ENCODE assay signal across 8 mouse cellular contexts in the genomic region with DNA sequence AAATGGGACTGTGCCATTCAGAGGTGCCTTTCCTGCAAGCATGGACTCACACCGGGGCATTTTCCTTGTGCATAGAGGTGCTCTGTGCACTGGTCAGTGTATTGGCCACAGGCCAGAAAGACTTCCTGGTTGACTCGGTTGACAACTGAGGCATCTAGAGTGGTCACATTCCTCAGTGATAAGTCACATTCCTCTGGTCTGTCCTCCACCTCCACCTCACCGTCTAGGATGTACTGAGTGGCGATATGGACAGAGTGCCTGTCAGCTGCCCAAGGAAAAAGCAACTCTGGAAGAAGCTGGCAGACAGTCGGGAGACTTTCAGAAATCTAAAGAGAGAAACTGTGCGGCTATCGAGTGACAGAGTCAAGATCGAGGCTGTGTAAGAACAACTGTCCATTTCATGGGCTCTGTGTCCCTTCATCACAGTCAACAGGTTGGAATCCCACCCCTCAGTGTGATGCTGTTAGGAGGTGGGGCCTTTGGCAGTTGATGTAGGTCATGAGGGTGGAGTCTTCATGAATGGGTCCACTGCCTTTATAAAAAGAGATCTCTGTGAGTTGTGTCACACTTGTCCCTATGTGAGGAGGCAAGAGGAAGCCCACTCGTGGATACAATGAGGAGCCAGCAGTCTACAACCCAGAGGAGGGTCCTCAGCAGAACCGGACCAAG. TPM values are rescaled to one million over a fixed set of nuclear protein-coding genes. Genes with fewer than 3 reads are reported as not detected.
DNase-seq lines count a peak whose midpoint lies in the region; ATAC-seq and TF ChIP-seq lines count a peak whose summit lies in the region.

A gene (plus strand): TSS at position 564 of the 669 bp plus-strand sequence.

- no peaks in the 10 kb centered on the region for H3K9me3 ChIP-seq in intestine, postnatal 0 days (ENCODE audit: control insufficient read depth)
- H3K9me3 ChIP-seq in limb, embryonic 15.5 days, result no peaks in the 10 kb centered on the region

- H3K9ac ChIP-seq in intestine, postnatal 0 days (ENCODE audit: low read depth, low read length), result no peak within 1 kb of the TSS
- no peak within 1 kb of the TSS for H3K9ac ChIP-seq in limb, embryonic 15.5 days

- 39% methylated on average over 10 of the region's 10 CpGs for WGBS in intestine, postnatal 0 days
- 70% methylated on average over 10 of the region's 10 CpGs for WGBS in limb, embryonic 15.5 days

- H3K36me3 ChIP-seq in intestine, postnatal 0 days (ENCODE audit: control insufficient read depth, insufficient read depth), result no peaks in the 10 kb centered on the region
- H3K36me3 ChIP-seq in limb, embryonic 15.5 days, result no peaks in the 10 kb centered on the region

- no peak for ATAC-seq in erythroid progenitor cell, adult 5-6 weeks (replicated peaks; ENCODE audit: low FRiP score, poor library complexity, severe bottlenecking)
- ATAC-seq in intestine, postnatal 0 days, result peak; percentile 1; the same call in 1 of the 2 replicates
- ATAC-seq in limb, embryonic 15.5 days (ENCODE audit: insufficient number of reproducible peaks, low FRiP score, low TSS enrichment, low read depth), result no peak
- ATAC-seq in monocyte, adult 5-6 weeks (replicated peaks; ENCODE audit: insufficient number of reproducible peaks, low FRiP score, low TSS enrichment, poor library complexity, severe bottlenecking), result no peak

- peak within 1 kb of the TSS; percentile 94 for H3K27ac ChIP-seq in intestine, postnatal 0 days (ENCODE audit: low read depth, low read length)
- H3K27ac ChIP-seq in limb, embryonic 15.5 days, result no peak within 1 kb of the TSS

- H3K4me2 ChIP-seq in intestine, postnatal 0 days (replicated peaks; ENCODE audit: low read depth), result peak within 1 kb of the TSS; percentile 39
- peak within 1 kb of the TSS; percentile 25 for H3K4me2 ChIP-seq in limb, embryonic 15.5 days

- no peak for TF ChIP-seq CTCF in intestine, postnatal 0 days (IDR thresholded peaks at IDR 0.05; ENCODE audit: low read depth)

- H3K27me3 ChIP-seq in intestine, postnatal 0 days (replicated peaks; ENCODE audit: control insufficient read depth, insufficient read depth, low read length), result no peaks in the 10 kb centered on the region
- H3K27me3 ChIP-seq in limb, embryonic 15.5 days, result no peaks in the 10 kb centered on the region

- H3K4me1 ChIP-seq in intestine, postnatal 0 days (replicated peaks; ENCODE audit: control insufficient read depth, insufficient read depth, low read length), result 0 out of 2 replicates have a peak, but pooled peaks cover 3% of the 10 kb centered on the region
- H3K4me1 ChIP-seq in limb, embryonic 15.5 days, result peaks cover 4% of the 10 kb centered on the region

- H3K4me3 ChIP-seq in intestine, postnatal 0 days (ENCODE audit: low read depth, low read length), result no peak within 1 kb of the TSS
- no peak within 1 kb of the TSS for H3K4me3 ChIP-seq in limb, embryonic 15.5 days

- intact Hi-C loops in gastrocnemius, postnatal 14 days (cut with DNase I; ENCODE audit: low total_unique reads), result no loop called here

- DNase-seq in gastrocnemius, postnatal 4 days (ENCODE audit: low spot score in 2 of 2), result no peak
- no peak for DNase-seq in gastrocnemius, postnatal 14 days
- DNase-seq in spleen, postnatal 14 days (ENCODE audit: low spot score in 2 of 2), result no peak
- no peak for DNase-seq in thymus, postnatal 25 days

RNA-seq across cellular contexts. Expression of the gene that starts here (rescaled TPM):
- 10 to 100 TPM; 18.9 to 19.0 TPM for total RNA-seq in gastrocnemius, postnatal 4 days (2021)
- 1 to 10 TPM; 8.2 to 9.3 TPM for total RNA-seq in gastrocnemius, postnatal 14 days (2021)
- 38.1 and 45.8 TPM in 2 replicates for total RNA-seq in erythroid progenitor cell, adult 5-6 weeks (2015; ENCODE audit: low replicate concordance)
- total RNA-seq in erythroid progenitor cell, adult 5-6 weeks (2017; ENCODE audit: low replicate concordance), result 8.7 and 10.7 TPM in 2 replicates
- 43.3 and 47.8 TPM in 2 replicates for polyA plus RNA-seq in intestine, postnatal 0 days (2015; fragmentation: Nextera tagmentation; extraction: Ambion mirVana)
- polyA plus RNA-seq in limb, embryonic 15.5 days (2015; fragmentation: Nextera tagmentation; extraction: Ambion mirVana), result 13.2 and 13.4 TPM in 2 replicates
- total RNA-seq in monocyte, adult 5-6 weeks (2017), result 34.6 to 58.1 TPM (median 48.0 TPM) in 3 replicates
